Mouse (Mus musculus): ENCODE results near the gene Mboat7.
A peak's percentile ranks its signal among the peaks of the same experiment; 100 is the strongest.

Mboat7 gene

GRCm38 (mm10) chr7:3643843-3644242, 49.5 kb downstream of the Mboat7 start:
- no peak for DNase-seq (ENCODE audit: low spot score in 2 of 2)

GRCm38 (mm10) chr7:3643412-3643811, 49.9 kb downstream of the Mboat7 start:
- DNase-seq (ENCODE audit: low spot score in 2 of 2) = no peak

GRCm38 (mm10) chr7:3630478-3630815, 62.9 kb downstream of the Mboat7 start:
- DNase-seq (ENCODE audit: low spot score in 2 of 2) = no peak

GRCm38 (mm10) chr7:3629543-3630477, 63.5 kb downstream of the Mboat7 start, which contains the start of the genes Tfpt and Prpf31:
Gene Tfpt (minus strand): TSS chr7:3629929.
Gene Prpf31 (plus strand): TSS chr7:3629985.
- peak; percentile 88 to 92 for DNase-seq (ENCODE audit: low spot score in 2 of 2)

- DNase-seq (ENCODE audit: low spot score in 2 of 2) = no peak
These were observed 64.3 kb downstream of the Mboat7 start for GRCm38 (mm10) chr7:3629030-3629429.

Measured in spleen, postnatal 4 days (tissue).